Mouse (Mus musculus) stomach, postnatal 0 days (tissue): ENCODE measurements around the gene Vmn1r21. TPM values are rescaled to one million over a fixed set of nuclear protein-coding genes. Genes with fewer than 3 reads are reported as not detected.

Experiments used
- ATAC-seq: fragments of 200-750 bp; cut with Nextera tagmentation; 2 replicates; pipeline ENCODE4 v1.8.0; 2017; ENCODE audit not compliant: low FRiP score, low TSS enrichment
- DNase-seq: peaks from one replicate; pipeline ENCODE4 v3.0.0-alpha.2; 2016; ENCODE audit warnings: low spot score
- H3K27ac ChIP-seq: fragments of 300-500 bp; sonication (generic); replicated peaks from 2 replicates; pipeline ENCODE4 v1.5.1; 2014; ENCODE audit warnings: mild to moderate bottlenecking, control low read depth
- H3K27me3 ChIP-seq: fragments of 300-500 bp; sonication (generic); 2 replicates; pipeline ENCODE4 v1.6.1; 2014; ENCODE audit warnings: low read length; ENCODE audit not compliant: control insufficient read depth, insufficient read depth
- H3K36me3 ChIP-seq: fragments of 300-500 bp; sonication (generic); 2 replicates; pipeline ENCODE4 v1.6.1; 2014; ENCODE audit warnings: low read length, mixed read lengths; ENCODE audit not compliant: control insufficient read depth, insufficient read depth
- H3K4me1 ChIP-seq: fragments of 300-500 bp; sonication (generic); replicated peaks from 2 replicates; pipeline ENCODE4 v1.6.1; 2014; ENCODE audit warnings: antibody characterized with exemption; ENCODE audit not compliant: control insufficient read depth, insufficient read depth
- H3K4me2 ChIP-seq: fragments of 300-500 bp; sonication (generic); replicated peaks from 2 replicates; pipeline ENCODE4 v1.6.1; 2014; ENCODE audit warnings: low read depth, mild to moderate bottlenecking, control low read depth, moderate library complexity
- H3K4me3 ChIP-seq: fragments of 300-500 bp; sonication (generic); 2 replicates; pipeline ENCODE4 v1.5.1; 2014; ENCODE audit warnings: low read depth, low read length, control low read depth
- H3K9ac ChIP-seq: fragments of 300-500 bp; sonication (generic); 2 replicates; pipeline ENCODE4 v1.6.1; 2014; ENCODE audit warnings: mild to moderate bottlenecking, low read length, control low read depth, mixed read lengths
- H3K9me3 ChIP-seq: fragments of 300-500 bp; sonication (generic); 2 replicates; pipeline ENCODE4 v1.6.1; 2016; ENCODE audit warnings: low read length; ENCODE audit not compliant: control insufficient read depth
- CTCF ChIP-seq: IDR thresholded peaks from 2 replicates; pipeline ENCODE4 v1.5.1; 2016; ENCODE audit warnings: antibody characterized with exemption, low read depth, mild to moderate bottlenecking, moderate library complexity
- EP300 ChIP-seq: optimal IDR thresholded peaks from 2 replicates; pipeline ENCODE3; 2016; ENCODE audit warnings: antibody characterized with exemption
- WGBS: fragments of 180-500 bp; shearing (Covaris S2); extraction: QIAGEN DNeasy Blood & Tissue Kit; methylation state at CpG from one replicate; pipeline ENCODE4 v1.1.7; 2014; 5-methylcytosine and 5-hydroxymethylcytosine counted together
- polyA plus RNA-seq: library from polyadenylated mRNA; unstranded; fragments of >200 nt; fragmentation: Nextera tagmentation; extraction: Ambion mirVana; gene quantifications from 2 replicates; pipeline ENCODE4 v1.2.1, GENCODE M21; 2015

Vmn1r21 gene
- polyA plus RNA-seq, 1 experiment from 2014 or later, result not detected

DNA sequence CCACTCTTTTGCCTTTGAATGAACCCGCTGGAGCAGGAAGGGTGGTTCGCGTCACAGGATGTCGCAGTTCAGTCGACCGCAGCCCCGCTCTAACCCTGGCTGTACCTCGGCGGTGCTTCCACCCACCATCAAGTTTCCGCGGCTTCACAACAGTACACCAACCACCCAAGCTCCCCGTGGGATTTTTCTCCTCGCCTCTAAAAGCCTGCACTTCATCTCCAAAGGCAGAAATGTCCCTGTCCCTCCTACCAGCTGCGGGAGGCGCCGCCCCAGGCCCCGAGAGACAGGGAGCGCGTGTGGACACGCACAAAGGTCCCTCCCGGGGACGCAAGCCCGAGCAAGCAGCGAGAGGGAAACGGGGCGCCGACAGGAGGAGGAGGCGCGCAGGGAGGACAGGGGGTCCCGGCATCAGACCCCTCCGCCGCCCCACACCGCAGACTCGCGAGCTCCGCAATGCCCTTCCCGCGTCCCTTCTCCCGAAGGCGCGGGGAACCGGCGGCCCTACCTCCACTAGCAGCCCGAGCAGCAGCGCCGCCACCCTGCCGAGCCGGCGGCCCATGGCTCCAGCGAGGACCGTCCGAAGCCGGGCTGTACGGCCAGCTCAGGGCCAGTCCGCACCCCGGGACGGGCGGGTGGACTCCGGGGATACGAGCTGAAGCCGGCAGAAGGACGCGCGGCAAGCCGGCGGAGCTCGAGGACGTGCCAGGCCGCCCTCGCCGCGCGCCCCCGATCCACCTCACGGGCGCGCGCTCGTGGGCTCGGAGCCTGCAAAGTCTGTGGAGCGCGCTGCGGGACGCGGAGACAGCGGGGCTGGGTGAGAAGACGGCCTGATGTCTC, 25.5 kb downstream of the Vmn1r21 start, which contains the start of gene Vopp1:
TSS of gene Vopp1 (minus strand) at position 738 of the 837 bp plus-strand sequence.
- TF ChIP-seq CTCF (peak; percentile 36; the same call in 1 of the 2 replicates), EP300 (no peak)
- WGBS, result under 1% methylated on average over 65 of the region's 87 CpGs
- Histone ChIP-seq H3K9me3 (no peaks in the 10 kb centered on the region), H3K27me3 (no peaks in the 10 kb centered on the region), H3K4me1 (no peaks in the 10 kb centered on the region), H3K9ac (peak within 1 kb of the TSS; percentile 97), H3K36me3 (no peaks in the 10 kb centered on the region), H3K4me2 (peak within 1 kb of the TSS; percentile 69), H3K27ac (peak within 1 kb of the TSS; percentile 94), H3K4me3 (peak within 1 kb of the TSS; percentile 97)
- ATAC-seq (peak; percentile 93), DNase-seq (peak; percentile 79)

DNA sequence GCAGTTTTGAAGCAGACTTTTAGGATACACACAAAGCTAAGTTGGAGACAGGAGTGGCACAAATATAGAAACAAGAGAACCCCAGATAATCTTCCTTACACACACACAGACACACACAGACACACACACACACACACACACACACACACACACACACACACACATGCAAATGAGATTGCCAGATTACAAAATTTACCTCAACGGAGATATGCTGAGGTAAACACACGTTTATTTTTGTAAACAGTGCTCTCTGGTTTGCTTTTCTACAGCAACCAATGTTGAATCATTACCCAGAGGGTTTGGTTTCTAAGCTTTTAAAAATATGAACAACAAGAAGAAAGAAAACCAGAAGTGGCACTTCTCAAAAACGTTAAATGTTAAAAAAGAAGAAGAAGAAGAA, 26.7 kb downstream of the Vmn1r21 start:
- Histone ChIP-seq H3K4me3 (no peak overlapping the region), H3K27me3 (no peaks in the 10 kb centered on the region), H3K4me2 (peak overlapping the region; percentile 33), H3K9me3 (no peaks in the 10 kb centered on the region), H3K27ac (no peak overlapping the region), H3K4me1 (no peaks in the 10 kb centered on the region), H3K36me3 (no peaks in the 10 kb centered on the region), H3K9ac (no peak overlapping the region)
- DNase-seq (no peak), ATAC-seq (no peak)
- TF ChIP-seq EP300 (no peak), CTCF (no peak)
- 6% methylated on average over 3 of the region's 3 CpGs for WGBS

- no peaks in the 10 kb centered on the region for H3K9me3 ChIP-seq
- no peak overlapping the region for H3K27ac ChIP-seq
These were observed 27.3 kb downstream of the Vmn1r21 start for GRCm38 (mm10) chr6:57822648-57823410.

GRCm38 (mm10) chr6:57814436-57814940, 35.7 kb downstream of the Vmn1r21 start:
- no peak for TF ChIP-seq CTCF
- no peak for TF ChIP-seq EP300
- DNase-seq (no peak), ATAC-seq (no peak)
- Histone ChIP-seq H3K4me1 (no peaks in the 10 kb centered on the region), H3K9me3 (no peaks in the 10 kb centered on the region), H3K36me3 (no peaks in the 10 kb centered on the region), H3K9ac (no peak overlapping the region), H3K27ac (no peak overlapping the region), H3K4me2 (no peak overlapping the region), H3K4me3 (no peak overlapping the region), H3K27me3 (no peaks in the 10 kb centered on the region)
- WGBS, result 77% methylated on average over 2 of the region's 2 CpGs

More at GRCm38 (mm10) chr6:57822648-57823410, 27.3 kb downstream of the Vmn1r21 start:
- no peaks in the 10 kb centered on the region for H3K27me3 ChIP-seq
- no peak overlapping the region for H3K4me2 ChIP-seq
- no peak overlapping the region for H3K9ac ChIP-seq
- TF ChIP-seq CTCF (no peak), EP300 (no peak)
- ATAC-seq, result no peak
- no peaks in the 10 kb centered on the region for H3K36me3 ChIP-seq
- no peak overlapping the region for H3K4me3 ChIP-seq
- WGBS, result 50% methylated on average over 5 of the region's 5 CpGs
- DNase-seq, result no peak
- no peaks in the 10 kb centered on the region for H3K4me1 ChIP-seq

DNA sequence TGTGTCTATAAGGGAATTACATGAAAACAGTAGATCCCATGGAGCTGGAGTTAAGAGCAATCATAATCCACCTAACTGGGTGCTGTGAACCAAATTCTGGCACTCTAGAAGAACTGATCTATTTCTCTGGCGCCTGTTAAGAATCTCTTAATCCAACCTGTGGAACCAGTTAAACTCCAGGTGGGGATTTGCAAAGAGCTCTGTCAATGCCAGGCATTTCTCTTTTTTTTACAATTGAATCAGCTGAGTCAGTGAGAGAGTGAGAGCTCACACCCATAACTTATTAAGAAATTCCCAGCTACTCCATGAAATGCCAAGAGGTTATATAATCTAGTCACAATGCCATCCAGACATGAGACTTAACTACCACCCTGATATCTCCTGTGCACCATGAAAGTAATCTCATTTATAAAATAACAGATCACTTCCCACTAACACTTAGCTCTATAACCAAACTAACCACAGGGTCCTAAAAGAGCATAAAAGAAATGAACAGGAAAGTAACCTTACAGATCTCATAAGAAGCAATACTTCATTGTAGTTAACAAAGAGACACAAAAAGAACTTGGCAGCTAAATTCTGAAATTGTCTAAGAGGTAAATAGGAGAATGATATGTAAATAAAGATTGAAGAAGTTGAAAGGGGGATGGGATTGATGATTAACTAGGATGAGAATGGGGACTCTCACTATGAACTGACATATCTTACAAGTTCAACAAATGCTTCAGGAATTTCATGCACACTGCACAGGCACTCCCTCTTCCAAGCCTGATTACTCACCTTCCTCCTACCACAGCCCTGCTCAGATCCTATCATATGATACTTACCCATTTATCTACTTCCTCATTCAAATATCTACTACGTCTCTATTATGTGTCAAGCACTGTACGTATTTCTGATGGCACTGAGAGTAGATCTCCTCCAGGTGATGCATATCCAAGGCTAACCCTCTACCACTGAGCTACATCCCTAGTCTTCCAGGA, 38.1 kb downstream of the Vmn1r21 start:
- Histone ChIP-seq H3K4me1 (no peaks in the 10 kb centered on the region), H3K9ac (no peak overlapping the region), H3K36me3 (no peaks in the 10 kb centered on the region), H3K27me3 (no peaks in the 10 kb centered on the region), H3K4me3 (no peak overlapping the region), H3K9me3 (no peaks in the 10 kb centered on the region), H3K4me2 (no peak overlapping the region), H3K27ac (peak overlapping the region; percentile 69)
- ATAC-seq (peak; percentile 91), DNase-seq (no peak)
- 43% methylated on average over 3 of the region's 3 CpGs for WGBS
- no peak for TF ChIP-seq EP300
- TF ChIP-seq CTCF, result no peak
